Mouse (Mus musculus): ENCODE measurements around the gene Wdfy2. TPM values are rescaled to one million over a fixed set of nuclear protein-coding genes. Genes with fewer than 3 reads are reported as not detected.

Wdfy2 gene
- polyA plus RNA-seq, 1 experiment, result 12.4 TPM

GRCm38 (mm10) chr14:62921401-62921800 lies 83.9 kb downstream of the Wdfy2 start:
- DNase-seq (ENCODE audit: extremely low spot score in 1 of 2, low spot score in 1 of 2), result no peak

DNA sequence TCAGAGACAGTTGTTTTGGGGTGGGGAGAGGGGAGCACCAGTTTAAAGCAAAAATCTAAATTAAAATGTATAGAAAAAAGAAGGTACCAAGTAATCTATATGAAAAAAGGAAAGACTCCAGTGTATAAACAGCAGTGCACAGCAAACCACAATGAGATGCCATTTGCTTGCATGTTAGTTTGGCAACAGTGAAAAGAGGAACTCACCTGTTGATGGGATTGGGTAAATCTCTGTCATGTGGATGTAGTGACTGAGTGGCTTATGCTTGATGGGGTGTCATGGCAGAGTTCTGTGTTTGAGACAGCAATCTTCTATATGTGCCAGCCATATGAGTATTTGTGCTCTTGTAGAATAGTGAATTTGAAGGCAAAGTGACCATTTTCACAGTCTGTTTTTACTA lies 85.2 kb downstream of the Wdfy2 start:
- DNase-seq (ENCODE audit: extremely low spot score in 1 of 2, low spot score in 1 of 2), result no peak

- DNase-seq (ENCODE audit: extremely low spot score in 1 of 2, low spot score in 1 of 2), result no peak
These were observed 87.3 kb downstream of the Wdfy2 start for GRCm38 (mm10) chr14:62924800-62925199.

DNA sequence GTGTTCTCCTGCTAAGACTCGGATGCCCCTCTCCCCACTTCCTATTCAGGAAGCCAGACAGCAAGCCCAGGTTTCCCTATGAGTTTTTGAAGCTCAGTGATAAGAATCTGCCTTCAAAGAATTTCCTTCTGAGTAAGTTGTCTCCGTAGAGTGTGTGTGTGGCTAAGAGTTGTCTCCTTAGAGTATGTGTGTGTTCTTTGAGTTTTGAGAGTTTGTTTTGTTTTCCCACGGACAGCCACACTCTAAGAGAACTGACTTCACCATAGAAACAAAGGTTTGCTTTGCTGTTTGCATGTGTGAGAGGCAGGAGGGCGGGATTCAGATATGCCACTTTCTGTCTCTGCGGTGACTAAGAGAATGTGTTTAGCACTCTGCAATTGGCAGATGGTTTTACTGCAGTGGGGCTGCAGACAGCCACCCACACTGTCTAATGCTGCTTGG lies 90.6 kb downstream of the Wdfy2 start:
- DNase-seq (ENCODE audit: extremely low spot score in 1 of 2, low spot score in 1 of 2), result peak; percentile 26 to 57

DNA sequence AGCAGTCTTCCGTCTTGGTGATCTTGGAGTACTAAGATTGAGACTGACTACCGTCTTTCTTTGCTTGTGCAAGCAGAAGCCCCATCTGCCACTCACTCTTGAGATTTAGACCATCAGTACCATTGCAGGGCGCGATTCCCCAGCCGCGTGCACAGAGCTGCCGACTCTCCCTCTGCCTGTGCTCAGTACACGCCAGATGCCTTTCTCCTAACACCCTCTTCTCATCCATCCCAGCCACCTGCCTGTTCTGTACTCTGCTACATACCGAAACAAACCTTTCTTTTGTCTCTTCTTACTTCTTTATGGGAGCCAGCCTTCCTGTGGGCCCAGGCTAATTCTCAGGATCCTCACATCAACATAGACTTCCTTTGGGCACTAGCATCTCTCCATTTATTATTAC lies 97.9 kb downstream of the Wdfy2 start:
- DNase-seq (ENCODE audit: extremely low spot score in 1 of 2, low spot score in 1 of 2), result no peak

GRCm38 (mm10) chr14:62936631-62937380 lies 99.3 kb downstream of the Wdfy2 start:
- DNase-seq (ENCODE audit: extremely low spot score in 1 of 2, low spot score in 1 of 2), result no peak

DNA sequence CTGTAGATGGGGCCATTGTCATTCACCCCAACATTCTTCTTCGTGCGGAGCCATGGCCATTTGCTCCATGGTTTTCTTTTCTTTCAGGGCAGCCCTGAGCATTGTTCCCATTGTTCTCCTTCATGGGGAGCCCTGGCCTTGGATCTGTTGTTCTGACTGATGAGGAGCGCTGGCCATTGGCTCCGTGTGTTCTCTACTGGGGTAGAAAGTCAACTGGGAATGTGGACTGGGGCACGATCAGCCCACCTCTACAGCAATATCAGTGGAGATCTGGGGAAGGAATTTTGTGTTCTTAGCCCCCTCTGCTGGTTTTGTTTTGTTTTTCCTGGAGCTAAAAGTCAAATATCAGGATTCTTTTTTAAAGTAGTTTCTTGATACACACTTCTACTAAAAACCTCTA lies 100.2 kb downstream of the Wdfy2 start:
- DNase-seq (ENCODE audit: extremely low spot score in 1 of 2, low spot score in 1 of 2), result peak in 1 of 2 experiments; percentile 64

DNA sequence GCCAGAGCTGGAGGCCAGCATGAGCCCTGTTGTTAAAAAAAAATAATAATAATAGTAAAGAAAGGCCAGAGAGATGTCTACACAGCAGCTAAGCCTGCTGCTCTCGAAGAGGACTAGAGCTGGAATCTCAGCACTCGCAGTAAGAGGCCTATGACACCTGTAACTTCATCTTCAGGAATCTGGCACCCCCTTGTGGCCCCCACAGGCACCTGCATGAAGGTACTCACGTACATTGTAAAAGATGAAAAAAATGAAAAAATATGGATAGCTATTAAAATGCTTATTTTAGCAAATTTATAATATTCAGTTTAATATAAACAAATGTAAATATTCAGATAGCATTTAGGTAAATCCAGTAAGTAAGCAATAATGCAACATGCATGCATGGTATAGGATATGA lies 102.0 kb downstream of the Wdfy2 start:
- no peak for DNase-seq (ENCODE audit: extremely low spot score in 1 of 2, low spot score in 1 of 2)

DNA sequence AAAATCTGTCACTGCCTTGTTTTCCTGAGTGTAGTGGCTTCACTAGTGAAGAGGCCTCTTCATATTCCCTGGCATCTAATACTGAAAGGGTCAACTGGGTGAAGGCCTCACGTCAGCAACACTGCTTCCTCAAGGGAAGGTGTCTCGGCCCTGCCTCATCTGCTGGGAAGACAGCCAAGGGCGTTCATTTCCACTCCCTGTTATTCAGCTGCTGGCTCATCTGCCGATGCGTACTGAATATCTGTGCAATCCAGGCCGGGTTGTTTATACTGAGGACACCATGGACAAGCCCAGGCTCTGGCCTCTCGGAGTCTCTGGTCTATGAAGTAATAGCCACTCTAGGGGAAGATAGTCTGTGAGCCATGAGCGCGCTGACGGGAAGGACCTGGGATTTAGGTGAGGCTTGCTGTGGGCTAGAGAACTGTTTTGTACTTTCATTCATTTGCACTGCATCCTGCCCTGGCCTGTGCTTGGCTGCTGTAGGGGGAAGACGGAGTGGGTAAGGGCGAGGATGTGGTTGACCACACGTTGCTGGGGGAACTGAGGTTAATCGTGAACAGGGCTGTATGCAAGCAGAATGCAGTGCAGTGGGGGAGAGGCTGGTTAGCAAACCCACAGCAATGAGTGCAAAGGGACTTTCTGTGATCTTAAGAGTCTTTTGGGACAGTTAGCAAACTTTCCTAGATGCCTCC lies 103.1 kb downstream of the Wdfy2 start:
- no peak for DNase-seq (ENCODE audit: extremely low spot score in 1 of 2, low spot score in 1 of 2)

DNA sequence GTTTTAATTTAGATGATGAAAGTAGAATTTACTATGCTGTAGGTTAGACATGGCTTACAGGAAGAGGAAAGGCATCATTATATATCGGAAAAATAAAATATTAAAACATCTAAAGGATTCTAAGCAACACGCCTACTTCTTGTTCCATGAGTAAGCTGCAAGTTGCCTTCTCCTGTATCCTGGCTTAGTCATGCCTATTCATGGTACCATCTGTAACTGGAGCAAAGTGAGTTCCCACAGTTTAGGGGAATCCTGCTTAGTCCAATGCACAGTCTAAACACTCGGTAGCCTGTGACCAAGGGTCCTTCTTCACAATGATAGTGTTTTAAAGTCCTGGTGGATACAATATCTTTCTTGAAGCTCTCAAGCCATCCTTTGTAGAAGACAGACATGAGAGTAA lies 109.3 kb downstream of the Wdfy2 start:
- DNase-seq (ENCODE audit: extremely low spot score in 1 of 2, low spot score in 1 of 2), result no peak

- no peak for DNase-seq (ENCODE audit: extremely low spot score in 1 of 2, low spot score in 1 of 2)
These were observed 118.6 kb downstream of the Wdfy2 start for GRCm38 (mm10) chr14:62956091-62956490.

DNA sequence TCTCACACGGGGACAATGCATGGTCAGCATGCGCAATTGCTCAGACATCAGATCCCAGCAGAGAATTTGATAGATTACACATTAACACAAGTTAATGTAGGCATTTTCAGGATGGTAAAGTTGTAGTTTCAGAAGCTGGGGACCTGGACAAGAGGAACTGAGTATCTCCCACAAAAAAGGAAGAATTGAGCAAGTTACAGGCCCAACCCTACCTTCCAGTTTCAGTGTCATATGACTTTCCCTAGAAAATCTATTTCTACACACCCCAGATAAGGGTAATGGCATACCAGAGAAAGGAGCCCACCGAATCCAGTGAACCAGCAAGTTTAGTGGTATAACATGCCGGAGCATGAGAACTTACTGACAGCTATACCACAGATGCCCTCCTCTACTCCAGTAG lies 126.2 kb downstream of the Wdfy2 start:
- DNase-seq (ENCODE audit: extremely low spot score in 1 of 2, low spot score in 1 of 2), result no peak

DNA sequence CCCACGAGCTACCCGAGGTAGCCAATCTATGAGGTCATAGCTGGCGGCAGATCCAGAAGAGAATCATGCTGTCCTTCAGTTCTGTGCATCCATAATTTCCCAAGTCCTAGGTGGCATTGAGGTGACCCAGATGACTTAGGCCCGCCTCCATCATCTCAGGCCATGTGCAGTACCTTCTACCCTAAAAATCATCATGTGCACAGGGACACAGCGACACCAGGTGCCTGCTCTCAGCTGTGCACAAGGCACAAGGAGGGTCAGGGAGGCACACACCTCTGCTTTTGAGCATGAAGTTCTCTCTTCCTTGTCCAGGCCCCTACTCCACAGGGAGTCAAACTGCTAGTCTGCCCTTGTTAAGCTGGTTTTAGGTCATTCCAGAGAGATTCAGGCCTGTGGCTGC lies 127.9 kb downstream of the Wdfy2 start:
- DNase-seq (ENCODE audit: extremely low spot score in 1 of 2, low spot score in 1 of 2), result no peak

GRCm38 (mm10) chr14:62965811-62966520 lies 128.5 kb downstream of the Wdfy2 start:
- no peak for DNase-seq (ENCODE audit: extremely low spot score in 1 of 2, low spot score in 1 of 2)

- peak in 1 of 2 experiments; percentile 81 for DNase-seq (ENCODE audit: extremely low spot score in 1 of 2, low spot score in 1 of 2)
These were observed 137.6 kb downstream of the Wdfy2 start for GRCm38 (mm10) chr14:62975046-62975445.

GRCm38 (mm10) chr14:62979815-62980214 lies 142.3 kb downstream of the Wdfy2 start:
- no peak for DNase-seq (ENCODE audit: extremely low spot score in 1 of 2, low spot score in 1 of 2)

DNA sequence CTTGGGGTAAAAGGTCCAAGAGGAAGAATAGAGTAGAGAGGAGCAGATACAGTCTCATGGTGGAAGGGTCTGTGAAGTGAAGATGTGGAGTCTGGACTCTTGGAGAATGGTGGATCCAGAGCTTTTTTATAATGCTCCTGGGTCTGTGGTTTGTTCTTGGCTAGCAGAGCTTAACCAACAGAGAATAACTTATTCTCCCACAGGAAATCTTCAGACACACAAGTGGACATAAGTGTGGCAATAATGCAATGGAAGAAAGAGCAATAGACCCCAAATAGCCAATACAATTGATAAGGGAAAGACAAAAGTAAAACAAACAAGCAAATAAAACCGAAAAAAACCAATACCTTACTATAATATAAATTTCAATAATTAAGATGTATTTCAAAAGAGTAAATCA lies 146.9 kb downstream of the Wdfy2 start, which contains the start of gene Defb48:
Gene Defb48 (minus strand): TSS at position 101 of the 400 bp plus-strand sequence.
- DNase-seq (ENCODE audit: extremely low spot score in 1 of 2, low spot score in 1 of 2), result no peak

- DNase-seq (ENCODE audit: extremely low spot score in 1 of 2, low spot score in 1 of 2), result no peak
These were observed 153.8 kb downstream of the Wdfy2 start for GRCm38 (mm10) chr14:62991271-62991670.

- no peak for DNase-seq (ENCODE audit: extremely low spot score in 1 of 2, low spot score in 1 of 2)
These were observed 154.5 kb downstream of the Wdfy2 start for GRCm38 (mm10) chr14:62991849-62992510.

GRCm38 (mm10) chr14:62997777-62998176 lies 160.3 kb downstream of the Wdfy2 start, which contains the start of gene Defb47:
TSS of gene Defb47 (plus strand) at chr14:62998077.
- no peak for DNase-seq (ENCODE audit: extremely low spot score in 1 of 2, low spot score in 1 of 2)

DNA sequence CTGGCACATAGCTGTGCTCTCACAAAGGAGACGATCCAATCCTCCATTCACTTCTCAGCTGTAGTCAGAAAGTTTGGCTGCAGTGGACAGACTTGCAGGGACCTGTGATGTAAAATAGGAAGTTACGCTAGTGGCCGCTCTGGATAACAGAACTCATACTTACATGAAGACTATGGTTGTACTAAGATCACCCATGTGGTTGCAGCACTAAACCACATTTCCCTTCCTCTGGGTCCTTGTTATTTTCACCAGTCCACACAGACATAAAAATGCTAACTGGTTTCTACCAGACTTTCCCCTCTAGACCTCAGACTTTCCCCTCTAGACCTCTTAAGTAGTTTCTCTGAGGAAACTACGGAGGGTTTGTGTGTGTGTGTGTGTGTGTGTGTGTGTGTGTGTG lies 161.5 kb downstream of the Wdfy2 start:
- DNase-seq (ENCODE audit: extremely low spot score in 1 of 2, low spot score in 1 of 2), result no peak

All from frontal cortex, adult 2 months (tissue).